Mouse (Mus musculus) erythroblast, embryonic 14.5 days (primary cell): Measurements from ENCODE around the gene Sipa1l3.

Experiments
- GATA1 ChIP-seq: IDR thresholded peaks from 2 replicates; pipeline ENCODE4 v1.6.1; 2012; ENCODE audit warnings: low read length, inconsistent platforms, mixed read lengths
- TAL1 ChIP-seq: IDR thresholded peaks from 3 replicates; pipeline ENCODE4 v1.6.1; 2012; ENCODE audit warnings: low read length, inconsistent platforms, mixed read lengths

DNA sequence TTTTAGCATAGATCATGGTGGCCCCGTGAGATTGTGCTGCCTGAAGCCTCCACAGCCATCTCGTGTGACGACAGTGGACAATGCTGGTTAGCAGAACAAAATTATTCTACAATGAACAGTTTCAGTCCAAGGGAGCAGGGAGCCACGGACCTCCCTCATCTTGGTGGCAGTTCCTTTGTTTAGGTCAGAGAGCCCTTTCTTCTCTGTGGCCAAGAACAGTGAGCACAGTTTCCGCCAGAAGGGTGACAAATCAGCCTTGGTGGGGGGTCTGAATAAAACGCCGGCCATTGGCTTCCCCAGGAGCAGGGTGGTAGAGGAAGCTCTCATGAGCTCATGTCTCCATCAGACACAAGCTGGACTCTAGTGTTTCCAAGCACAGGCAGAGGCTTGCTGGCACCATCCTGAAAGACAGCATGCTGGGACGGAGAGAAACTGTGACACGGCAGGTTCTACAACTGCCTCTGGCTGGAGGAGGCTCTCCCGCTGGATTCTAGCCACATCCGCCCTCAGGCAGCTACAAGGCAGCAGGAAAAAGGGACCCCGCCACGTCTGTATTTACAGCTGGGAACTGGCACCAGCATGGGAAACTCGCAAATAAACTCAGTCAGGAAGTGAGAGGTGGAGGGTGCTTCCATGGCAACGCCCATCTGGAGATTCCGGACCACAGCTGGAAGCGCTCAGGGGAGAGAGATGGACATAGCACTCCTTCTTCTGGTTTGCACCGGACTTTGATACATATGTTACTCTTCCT is 65.3 kb downstream of the Sipa1l3 start:
- TF ChIP-seq TAL1 (no peak), GATA1 (no peak)
